Mouse (Mus musculus): ENCODE measurements around the gene Csad.

DNA sequence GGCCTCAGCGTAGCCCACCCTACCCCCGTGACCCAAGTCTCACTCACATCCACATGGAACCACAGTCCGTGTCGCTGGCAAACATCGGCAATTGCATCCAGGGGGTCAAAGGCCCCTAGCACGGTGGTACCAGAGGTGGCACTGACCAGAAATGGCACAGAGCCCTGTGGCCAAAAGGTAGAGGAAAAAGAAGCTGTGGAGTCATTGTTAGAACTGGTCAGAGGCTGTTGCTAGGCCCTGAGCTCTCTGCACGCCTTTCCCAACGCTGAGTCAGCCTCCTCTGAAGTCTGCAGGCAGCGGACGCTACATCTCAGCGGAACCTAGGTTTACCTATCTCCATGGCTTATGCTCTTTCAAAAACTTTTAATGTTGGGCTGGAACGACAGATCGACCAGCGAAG is 24.6 kb downstream of the Csad start:
- TF ChIP-seq CTCF (IDR thresholded peaks at IDR 0.05; ENCODE audit: insufficient read depth, low read depth, low read length) (no peak), POLR2A (IDR thresholded peaks at IDR 0.05; ENCODE audit: insufficient read depth, low read depth, low read length) (no peak)

All from olfactory bulb, adult 2 months (tissue).